Mouse (Mus musculus): ENCODE measurements at regions not wholly inside any gene's neighbourhood (a gene's known extent, or its start where the extent isn't known, plus 50 kb on each side); places are given as distances from the start of the nearest gene placed in this dataset.

DNA sequence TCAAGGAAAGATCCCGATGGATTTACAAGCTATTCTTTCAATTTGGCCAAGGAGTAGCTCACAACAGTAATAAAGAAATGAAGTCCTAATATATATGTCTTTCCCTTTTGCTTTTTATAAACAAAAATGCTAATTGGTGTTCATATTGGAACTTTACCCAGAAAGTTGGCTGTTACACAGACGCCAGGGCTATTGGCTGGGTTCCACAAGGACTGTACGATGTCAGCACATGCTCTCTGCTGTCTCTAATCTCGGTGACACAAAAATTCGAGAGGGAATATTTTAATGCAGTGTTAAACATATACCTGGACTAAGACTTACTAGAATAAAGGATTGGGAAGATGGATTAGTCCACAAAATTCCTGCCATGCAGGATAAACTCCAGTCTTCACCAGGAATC is 162.9 kb upstream of the Nlrp1b start:
- TF ChIP-seq EP300 (IDR thresholded peaks at IDR 0.05; ENCODE audit: low read depth) = no peak
- TF ChIP-seq CTCF (IDR thresholded peaks at IDR 0.05; ENCODE audit: low read depth) = no peak
